Mouse (Mus musculus) CH12F3 (cell line): ENCODE measurements around the gene Suox.
"Not testable (repeated sequence)": the region's sequence is repeated elsewhere in the genome, so short reads cannot be mapped to it uniquely, and the experiment has no call there.

Experiments used
- in situ Hi-C: fragments of 300-500 bp; cut with MboI; formaldehyde crosslinking; loops from 2 replicates; pipeline ENCODE4 v1.14.3; 2020; ENCODE audit warnings: low sequenced_read_pairs

Gene Suox

GRCm38 (mm10) chr10:128627398-128628317 is 46.2 kb downstream of the Suox start:
- in situ Hi-C loops = no loop called here

- in situ Hi-C loops = no loop called here
These were observed 47.3 kb downstream of the Suox start, which contains the start of gene Rps26 for GRCm38 (mm10) chr10:128626311-128627310. Rps26 (minus strand) TSS chr10:128626747.

GRCm38 (mm10) chr10:128625287-128625894 is 48.5 kb downstream of the Suox start:
- in situ Hi-C loops = no loop called here

GRCm38 (mm10) chr10:128623106-128623613 is 50.7 kb downstream of the Suox start:
- in situ Hi-C loops = not testable (repeated sequence)

- in situ Hi-C loops = no loop called here
These were observed 51.2 kb downstream of the Suox start for GRCm38 (mm10) chr10:128622702-128623101.

GRCm38 (mm10) chr10:128621986-128622520 is 51.8 kb downstream of the Suox start:
- in situ Hi-C loops = no loop called here

GRCm38 (mm10) chr10:128620241-128620640 is 53.6 kb downstream of the Suox start:
- in situ Hi-C loops = no loop called here
